Mouse (Mus musculus) lung, postnatal 4 days (tissue): ENCODE measurements around the gene Slc39a3.
"Not testable (repeated sequence)": the region's sequence is repeated elsewhere in the genome, so short reads cannot be mapped to it uniquely, and the experiment has no call there.

ENCODE experiments used
- DNase-seq, 2 experiments: peaks; one replicate each; pipeline ENCODE4 v3.0.0; 2021

Gene Slc39a3

DNA sequence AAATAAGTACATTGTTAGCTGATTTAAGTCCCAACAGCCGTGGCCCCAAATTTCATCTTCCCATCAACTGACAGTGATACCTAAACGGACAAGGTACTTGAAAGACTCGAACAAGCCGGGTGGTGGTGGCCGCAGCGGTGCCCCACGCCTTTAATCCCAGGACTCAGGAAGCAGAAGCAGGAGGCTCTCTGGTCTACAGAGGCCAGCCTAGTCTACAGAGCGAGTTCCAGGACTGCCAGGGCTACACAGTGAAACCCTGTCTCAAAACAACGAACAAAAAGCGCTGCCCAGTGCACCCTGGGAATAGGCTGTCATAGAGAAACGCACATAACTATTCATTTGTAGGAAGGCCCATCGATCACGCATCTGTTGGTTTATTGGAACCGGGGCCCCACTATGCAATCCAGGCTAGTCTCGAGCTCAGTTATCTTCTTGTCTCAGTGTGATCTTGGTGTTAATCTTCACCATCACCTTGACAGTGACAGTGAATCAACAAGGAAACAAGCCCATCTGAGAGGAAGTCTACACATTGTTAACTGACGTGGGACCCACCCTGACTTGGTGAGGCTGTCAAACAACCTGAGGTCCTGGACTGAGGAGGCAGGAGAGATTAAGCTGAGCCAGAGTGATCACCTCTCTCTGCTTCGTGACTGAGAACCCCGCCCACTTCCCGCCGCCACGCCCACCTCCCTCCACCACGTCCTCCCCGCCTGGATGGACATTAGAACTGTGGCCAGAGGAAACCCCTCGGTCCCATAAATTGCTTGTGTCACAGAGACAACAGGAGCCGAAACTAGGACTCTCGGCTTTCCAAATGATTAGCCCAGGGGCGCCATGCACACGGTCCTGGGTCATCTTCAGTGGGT, 36.8 kb downstream of the Slc39a3 start:
- no peak for DNase-seq

DNA sequence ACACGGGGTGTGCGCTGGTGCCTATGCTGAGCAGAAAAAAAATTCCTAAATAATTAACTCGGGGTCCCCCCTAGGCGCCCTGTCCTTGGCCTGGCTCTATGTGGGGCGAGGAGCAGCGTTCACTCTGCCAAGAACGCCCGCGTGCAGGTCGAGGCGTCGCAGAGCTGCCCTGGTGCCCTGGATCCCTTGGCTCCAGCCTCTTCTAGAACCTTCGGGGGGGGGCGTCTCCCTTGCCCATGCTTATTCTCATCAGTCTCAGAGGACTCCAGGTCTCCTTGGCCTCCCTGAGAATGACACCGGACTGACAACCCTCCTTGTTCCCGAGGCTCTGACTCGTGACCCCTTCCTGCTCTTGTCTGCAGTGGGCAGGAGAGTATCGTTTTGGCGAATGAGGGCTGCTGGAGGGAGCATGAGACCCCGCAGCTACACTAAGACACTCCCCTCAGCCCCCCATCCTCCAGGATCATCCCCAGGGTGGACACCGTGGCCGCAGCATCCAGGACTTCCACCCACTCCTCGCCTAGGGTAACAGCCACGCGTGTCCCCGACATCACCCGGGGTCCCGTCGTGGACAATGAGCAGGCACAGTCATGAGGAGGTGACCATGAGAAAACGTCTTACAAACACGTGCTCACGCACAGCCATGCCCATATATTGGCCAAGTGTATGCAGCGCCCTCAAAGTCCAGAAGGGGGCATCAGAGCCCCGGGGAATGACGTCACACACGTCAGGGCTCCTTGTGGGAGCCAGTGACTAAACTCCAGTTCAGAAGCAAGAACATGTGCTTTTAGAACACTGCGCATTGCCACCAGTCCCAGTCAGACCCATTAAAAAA, 37.6 kb downstream of the Slc39a3 start:
- peak; percentile 87 to 91 for DNase-seq

DNA sequence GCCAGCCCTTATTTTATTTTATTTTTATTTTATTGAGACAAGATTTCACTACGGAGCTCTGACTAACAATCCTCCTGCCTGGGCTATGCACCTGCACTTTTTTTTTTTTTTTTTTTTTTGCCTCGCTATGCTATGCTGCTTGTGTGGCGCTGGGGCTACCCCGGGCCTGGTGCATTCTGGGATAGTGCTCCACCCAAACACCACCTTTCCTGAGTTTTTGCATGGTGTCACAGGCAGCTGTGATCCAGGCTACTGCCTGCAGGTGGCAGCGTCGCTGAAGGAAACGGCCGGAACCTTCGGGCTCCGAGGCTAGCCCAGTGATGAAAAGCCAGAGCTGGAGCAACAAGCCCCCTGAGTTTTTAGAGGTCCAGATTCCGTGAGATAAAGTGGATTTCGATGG, 38.4 kb downstream of the Slc39a3 start:
- DNase-seq: peak; percentile 58 to 72

- no peak for DNase-seq
These were observed 39.2 kb downstream of the Slc39a3 start for GRCm38 (mm10) chr10:80998021-80998420.

GRCm38 (mm10) chr10:80997332-80997731, 39.9 kb downstream of the Slc39a3 start:
- DNase-seq: no peak

DNA sequence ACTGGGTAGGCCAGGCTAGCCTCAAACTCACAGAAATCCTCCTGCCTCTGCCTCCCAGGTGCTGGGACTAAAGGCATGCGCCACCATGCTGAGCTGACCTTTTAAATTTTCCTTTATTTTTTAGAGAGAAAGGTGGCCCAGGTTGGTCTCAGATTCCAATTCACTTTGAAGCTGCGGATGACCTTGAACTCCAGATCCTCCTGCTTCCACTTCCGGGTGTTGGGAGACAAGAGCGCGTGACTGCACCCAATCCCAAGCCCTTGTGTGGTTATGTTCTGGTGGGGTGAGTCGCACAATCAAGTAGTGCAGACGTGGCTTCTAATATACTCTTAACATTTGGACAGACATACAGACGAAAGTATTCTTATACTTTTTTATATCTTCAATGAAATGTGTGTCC, 40.7 kb downstream of the Slc39a3 start:
- DNase-seq: no peak

- peak; percentile 75 to 87 for DNase-seq
These were observed 42.1 kb downstream of the Slc39a3 start for GRCm38 (mm10) chr10:80995091-80995632.

- DNase-seq: no peak
These were observed 42.6 kb downstream of the Slc39a3 start for GRCm38 (mm10) chr10:80994621-80995020.

- no peak for DNase-seq
These were observed 44.0 kb downstream of the Slc39a3 start for GRCm38 (mm10) chr10:80993276-80993675.

GRCm38 (mm10) chr10:80991945-80992344, 45.3 kb downstream of the Slc39a3 start:
- DNase-seq: no peak

- no peak for DNase-seq
These were observed 46.2 kb downstream of the Slc39a3 start for GRCm38 (mm10) chr10:80991007-80991406.

DNA sequence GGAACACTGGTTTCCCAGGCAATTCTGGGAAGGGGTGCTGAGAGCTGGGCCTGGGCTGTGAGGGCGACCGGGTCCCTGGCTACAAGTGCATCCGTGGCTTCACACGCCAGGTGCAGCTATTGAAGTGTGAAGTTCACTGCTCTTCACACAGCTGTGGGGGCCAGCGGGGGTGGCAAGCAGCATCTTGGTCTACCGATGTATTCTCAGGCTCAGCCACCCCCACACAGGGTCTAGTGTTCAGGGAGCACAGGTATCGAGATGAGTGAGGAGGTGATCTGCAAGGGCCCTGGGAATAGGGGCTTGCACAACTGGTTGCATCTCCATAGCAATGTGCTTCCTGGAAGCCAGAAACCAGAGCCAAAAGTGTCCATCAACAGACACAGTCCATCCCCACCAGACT, 46.8 kb downstream of the Slc39a3 start:
- DNase-seq: no peak

GRCm38 (mm10) chr10:80989854-80990253, 47.4 kb downstream of the Slc39a3 start:
- not testable (repeated sequence) for DNase-seq

- no peak for DNase-seq
These were observed 47.8 kb downstream of the Slc39a3 start for GRCm38 (mm10) chr10:80989446-80989845.

DNA sequence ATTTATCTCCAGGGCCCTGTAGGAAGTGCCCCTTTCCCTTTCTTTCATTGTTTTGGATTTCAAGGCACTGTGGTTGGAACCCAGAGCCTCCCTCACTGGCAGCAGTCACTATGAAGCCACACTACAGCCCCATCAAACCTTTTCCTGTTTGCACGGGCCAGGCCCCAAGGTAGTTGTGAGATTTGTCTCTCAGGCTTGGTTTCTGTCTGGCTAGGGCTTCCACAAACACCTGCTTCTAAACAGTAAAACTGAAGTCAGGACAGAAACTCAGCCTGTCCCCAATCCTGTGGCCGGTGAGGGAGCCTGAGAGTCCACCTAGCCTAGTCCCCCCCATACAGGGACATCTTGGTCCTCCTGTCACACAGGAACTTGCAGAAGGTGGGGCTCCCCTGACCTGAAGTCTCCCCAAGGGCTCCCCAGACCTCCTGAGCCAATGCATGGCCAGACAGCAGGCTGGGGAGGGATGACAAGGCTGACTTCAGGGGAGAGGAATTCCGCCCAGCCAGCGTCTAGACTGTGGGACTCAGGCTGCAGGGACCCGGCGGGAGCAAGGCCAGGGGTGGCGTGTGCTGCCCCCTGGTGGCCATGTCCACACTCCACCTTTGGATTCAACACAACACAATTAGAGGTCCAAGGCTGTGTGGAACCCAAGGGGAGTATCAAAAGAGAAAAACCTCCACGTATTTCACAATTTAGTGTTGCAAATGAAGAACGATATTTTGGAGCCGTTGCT, 49.4 kb downstream of the Slc39a3 start:
- DNase-seq: peak; percentile 91

GRCm38 (mm10) chr10:80986754-80987153, 50.5 kb downstream of the Slc39a3 start:
- peak; percentile 39 to 52 for DNase-seq

DNA sequence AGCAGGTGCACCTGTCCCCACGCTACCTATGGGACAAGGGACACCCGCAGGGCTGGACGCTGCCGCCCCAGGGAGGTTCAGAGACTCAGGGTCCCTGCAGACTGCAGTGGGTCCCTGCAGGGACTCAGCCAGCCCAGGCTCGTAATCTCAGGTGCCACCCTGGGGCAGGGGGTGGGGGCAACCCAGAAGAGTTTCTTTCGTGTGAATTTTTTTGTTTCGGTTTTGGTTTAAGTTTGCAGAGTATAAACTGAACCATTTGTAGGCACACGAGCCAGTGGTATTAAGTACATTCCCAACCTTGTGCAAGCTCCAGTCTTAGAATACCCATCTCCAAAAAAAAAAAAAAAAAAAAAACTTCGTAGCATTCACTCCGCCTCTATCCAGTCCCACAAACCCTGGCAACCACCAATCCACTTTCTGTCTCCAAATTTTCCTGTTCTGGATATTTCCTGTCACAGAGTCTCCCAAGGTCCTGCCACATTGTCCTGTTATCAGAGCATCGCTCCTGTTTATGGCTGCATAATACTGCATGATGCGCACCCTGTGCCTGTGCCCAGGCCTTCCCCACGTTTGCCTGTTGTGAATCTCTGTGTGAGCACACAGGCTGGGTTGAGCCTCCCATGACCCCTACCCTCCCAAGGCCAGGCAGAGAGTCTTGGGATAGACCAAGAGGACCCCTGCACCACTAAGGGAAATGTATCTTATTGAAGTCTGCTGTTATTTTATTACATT, 51.1 kb downstream of the Slc39a3 start:
- no peak for DNase-seq

DNA sequence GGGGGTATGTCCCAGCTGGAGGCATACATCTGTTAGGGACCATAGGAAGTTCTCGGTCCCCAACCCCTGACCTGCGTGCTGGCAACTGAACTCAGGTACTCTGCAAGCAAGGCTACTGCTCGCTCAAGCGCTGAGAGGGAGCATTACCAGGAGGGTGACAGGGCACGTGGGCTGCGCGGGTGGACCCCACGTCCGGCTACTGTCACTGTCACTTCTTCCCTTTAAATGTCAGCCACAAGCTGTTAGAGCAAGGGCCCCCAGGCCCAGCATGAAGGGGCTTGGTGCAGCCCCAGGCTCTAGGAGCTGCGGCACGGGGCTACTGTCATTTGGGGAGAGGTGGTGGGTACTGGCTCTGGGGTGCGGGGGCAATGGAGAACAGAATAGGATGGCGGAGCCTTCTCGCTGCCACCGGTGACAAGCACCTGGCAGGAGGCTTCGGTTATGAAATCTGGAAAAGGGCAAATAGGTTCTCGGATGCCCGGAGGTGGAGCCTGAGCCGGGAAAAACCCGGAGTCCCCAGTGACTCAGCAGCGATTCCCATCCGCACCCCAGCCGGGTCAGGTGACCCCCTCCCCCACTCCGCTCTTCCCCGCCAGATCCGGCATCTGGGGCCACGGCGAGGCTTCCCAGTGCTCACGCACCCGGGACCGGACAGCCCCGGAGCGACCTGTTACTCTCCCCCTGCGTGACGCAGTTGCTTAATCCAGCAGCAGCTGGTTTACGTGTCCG, 51.8 kb downstream of the Slc39a3 start:
- peak; percentile 52 to 64 for DNase-seq

DNA sequence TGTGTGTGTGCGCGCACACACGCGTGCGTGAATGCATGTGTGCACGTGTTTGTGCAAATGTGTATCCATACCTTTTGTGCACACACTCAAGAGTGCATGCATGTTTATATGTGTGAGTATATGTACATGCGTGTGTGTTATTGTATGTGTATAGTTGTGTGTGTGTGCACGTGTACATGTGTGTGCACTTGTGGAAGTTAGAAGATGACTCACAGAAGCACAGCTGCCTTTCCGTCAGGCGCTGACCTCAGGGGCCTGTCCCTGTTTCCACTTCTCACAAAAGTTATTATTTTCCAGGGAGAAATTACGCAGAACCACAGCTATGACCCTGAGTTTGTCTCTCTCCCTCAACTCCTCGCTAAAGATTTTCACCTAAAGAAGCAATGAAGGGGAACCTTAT, 53.0 kb downstream of the Slc39a3 start:
- DNase-seq: no peak

GRCm38 (mm10) chr10:80982381-80982780, 54.8 kb downstream of the Slc39a3 start:
- DNase-seq: no peak

GRCm38 (mm10) chr10:80981564-80982112, 55.6 kb downstream of the Slc39a3 start:
- peak in 1 of 2 experiments; percentile 16 for DNase-seq
